Mouse (Mus musculus) 3T3-L1 (cell line): ENCODE measurements at regions not wholly inside any gene's neighbourhood (a gene's known extent, or its start where the extent isn't known, plus 50 kb on each side); places are given as distances from the start of the nearest gene placed in this dataset.

Experiments
- DNase-seq: peaks from one replicate; pipeline ENCODE4 v3.0.0-alpha.2; 2015; ENCODE audit warnings: low read depth, low spot score

- no peak for DNase-seq
Observed at GRCm38 (mm10) chr8:53096272-53096784, 415.2 kb upstream of the Aga start.

- DNase-seq = no peak
Observed at GRCm38 (mm10) chr8:53140041-53140440, 371.5 kb upstream of the Aga start.

DNA sequence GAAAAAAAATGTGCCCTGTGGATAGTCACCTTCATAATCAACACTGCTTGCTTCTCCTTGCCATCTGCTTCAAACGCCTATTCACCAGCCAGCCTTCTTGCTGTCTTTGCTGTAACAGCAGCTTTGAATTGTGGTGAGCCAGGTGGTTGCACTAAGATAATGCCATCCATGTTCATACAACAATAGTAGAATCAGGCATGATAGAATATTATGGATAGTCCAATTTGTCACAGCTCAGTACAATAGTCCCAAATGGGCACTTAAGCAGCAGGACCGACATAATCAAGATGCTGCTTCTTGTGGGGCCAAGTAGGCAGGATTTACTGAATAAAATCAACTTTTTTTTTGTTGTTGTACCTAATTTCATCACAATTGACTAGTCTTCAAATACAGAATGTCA is 362.6 kb upstream of the Aga start:
- no peak for DNase-seq

DNA sequence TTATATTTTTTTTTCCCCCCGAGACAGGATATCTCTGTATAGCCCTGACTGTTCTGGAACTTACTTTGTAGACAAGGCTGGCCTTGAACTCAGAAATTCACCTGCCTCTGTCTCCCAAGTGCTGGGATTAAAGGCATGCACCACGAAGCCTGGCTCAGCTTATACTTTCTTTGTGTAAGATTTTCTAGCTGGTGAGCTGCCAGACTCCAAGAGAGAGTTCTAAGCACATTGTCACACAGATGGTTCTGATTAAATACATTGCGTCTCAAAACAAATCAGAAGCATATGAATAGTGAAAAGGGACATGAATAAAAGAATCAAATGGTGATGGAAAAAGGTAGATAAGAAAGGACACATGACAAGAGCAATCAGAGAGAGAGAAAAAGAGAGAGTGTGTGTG is 347.5 kb upstream of the Aga start:
- DNase-seq = peak; percentile 4

GRCm38 (mm10) chr8:53171694-53172299 is 339.7 kb upstream of the Aga start:
- DNase-seq = no peak

DNA sequence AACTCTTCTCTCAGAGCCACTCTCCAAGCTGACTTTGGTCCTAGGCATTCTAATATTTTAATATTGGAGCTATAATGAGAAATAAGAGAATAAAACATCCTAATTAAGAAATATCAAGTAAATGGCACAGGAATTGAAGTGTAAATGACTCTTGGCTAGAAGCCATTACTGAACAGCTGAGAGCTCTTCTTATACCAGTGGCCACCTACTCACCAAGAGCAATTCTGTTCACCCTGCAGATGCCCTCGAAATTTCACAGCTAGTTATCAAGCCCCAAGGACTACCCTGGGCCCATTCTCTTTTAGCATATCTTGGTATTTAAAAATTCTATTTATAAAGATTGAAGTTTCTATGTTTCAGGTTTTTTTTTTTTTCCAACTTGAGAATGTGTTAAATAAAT is 319.0 kb upstream of the Aga start:
- no peak for DNase-seq

GRCm38 (mm10) chr8:53222194-53222593 is 289.3 kb upstream of the Aga start:
- DNase-seq = no peak
